Mouse (Mus musculus) T-helper 17 cell (primary cell): ENCODE results near the gene Pitpnm1.
"Not testable (repeated sequence)": the region's sequence is repeated elsewhere in the genome, so short reads cannot be mapped to it uniquely, and the experiment has no call there.

Experiments
- in situ Hi-C, 2 experiments: fragments of 300-600 bp; cut with MboI, MseI; formaldehyde crosslinking; loops; 1 replicate in 1 of 2; 2 replicates in 1 of 2; pipeline ENCODE4 v1.15.1; 2025; ENCODE audit warnings: high pct_unique_total_duplicates in 2 of 2

The Pitpnm1 gene

GRCm38 (mm10) chr19:4135229-4135962, 35.6 kb downstream of the Pitpnm1 start:
- in situ Hi-C loops: not testable (repeated sequence)

DNA sequence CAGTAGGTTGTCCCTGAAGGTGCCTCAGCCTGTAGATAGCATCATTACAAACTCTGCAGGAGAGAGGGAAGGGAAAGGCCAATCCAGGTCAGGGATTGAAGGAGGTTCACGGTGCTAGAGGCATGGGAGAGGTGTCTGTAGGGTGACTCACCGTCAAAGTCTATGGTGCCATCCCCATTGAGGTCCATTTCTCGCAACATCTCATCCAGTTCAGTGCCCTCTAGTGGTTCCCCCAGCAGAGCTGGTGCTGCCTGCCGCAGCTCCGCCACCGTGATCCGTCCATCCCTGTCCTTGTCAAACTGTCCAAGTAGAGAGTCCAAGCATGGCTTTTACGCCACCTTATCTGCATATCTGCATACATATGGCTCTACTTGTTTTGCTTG, 36.2 kb downstream of the Pitpnm1 start:
- in situ Hi-C loops: not testable (repeated sequence)

DNA sequence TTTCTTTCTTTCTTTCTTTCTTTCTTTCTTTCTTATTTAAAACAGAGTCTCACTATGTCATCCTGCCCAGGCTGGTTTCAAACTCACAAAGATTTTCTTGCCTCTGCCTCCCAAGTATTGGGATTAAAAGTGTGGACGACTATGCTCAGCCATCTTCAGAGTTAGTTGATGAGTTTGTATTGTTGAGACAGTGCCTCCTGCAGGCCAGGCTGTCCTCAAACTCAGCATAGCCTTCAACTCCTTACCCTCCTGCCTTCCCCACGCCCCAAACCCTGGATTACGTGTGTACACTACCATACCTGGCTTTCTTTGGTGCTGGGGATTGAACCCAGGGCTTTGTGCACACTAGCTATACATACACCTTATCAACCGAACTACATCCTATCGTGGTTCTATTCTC, 36.7 kb downstream of the Pitpnm1 start:
- in situ Hi-C loops: no loop called here

GRCm38 (mm10) chr19:4137913-4138312, 38.1 kb downstream of the Pitpnm1 start:
- in situ Hi-C loops: no loop called here

GRCm38 (mm10) chr19:4139446-4139845, 39.6 kb downstream of the Pitpnm1 start, which contains the start of gene Gpr152:
TSS of gene Gpr152 (plus strand) at chr19:4139787.
- in situ Hi-C loops: no loop called here

DNA sequence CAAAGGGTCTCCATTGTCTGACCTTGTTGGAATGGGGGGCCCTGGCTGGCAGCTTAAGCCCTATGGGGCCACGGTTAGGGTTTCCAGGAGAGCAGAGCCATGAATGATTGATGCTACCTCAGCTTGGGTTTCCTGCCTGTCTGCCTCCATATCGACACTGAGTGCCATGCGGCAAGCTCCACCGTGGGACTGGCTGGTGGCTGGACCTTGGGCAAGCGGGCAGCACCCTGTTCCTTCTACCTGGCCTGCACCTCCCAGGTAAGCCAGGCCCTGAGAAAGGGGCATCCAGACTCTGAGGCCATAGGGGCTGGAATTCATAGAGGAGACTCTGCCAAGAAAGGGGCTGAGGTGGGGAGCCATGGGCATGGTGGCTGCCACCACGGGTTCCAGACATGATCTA, 40.3 kb downstream of the Pitpnm1 start:
- in situ Hi-C loops: no loop called here

DNA sequence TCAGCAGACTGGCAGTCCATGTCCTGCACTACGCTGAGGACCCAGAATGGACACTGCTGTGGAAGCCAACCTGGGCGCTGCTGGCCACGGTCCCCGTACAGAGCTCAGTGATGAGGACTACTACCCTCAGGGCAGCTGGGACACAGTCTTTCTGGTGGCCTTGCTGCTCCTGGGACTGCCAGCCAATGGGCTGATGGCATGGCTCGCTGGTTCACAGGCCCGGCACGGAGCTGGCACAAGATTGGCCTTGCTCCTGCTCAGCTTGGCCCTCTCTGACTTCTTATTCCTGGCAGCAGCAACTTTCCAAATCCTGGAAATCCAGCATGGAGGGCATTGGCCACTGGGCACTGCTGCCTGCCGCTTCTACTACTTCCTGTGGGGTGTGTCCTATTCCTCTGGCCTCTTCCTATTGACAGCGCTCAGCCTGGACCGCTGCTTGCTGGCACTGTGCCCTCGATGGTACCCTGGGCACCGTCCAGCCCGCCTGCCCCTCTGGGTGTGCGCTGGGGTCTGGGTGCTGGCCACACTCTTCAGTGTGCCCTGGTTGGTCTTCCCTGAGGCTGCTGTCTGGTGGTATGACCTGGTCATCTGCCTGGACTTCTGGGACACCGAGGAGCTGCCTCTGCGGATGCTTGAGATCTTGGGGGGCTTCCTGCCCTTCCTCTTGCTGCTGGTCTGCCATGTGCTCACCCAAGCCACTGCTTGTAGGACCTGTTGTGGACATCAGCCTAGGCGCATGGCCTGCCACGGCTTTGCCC, 42.8 kb downstream of the Pitpnm1 start:
- in situ Hi-C loops: no loop called here

GRCm38 (mm10) chr19:4143759-4144268, 44.0 kb downstream of the Pitpnm1 start, which contains the start of gene Cabp4:
TSS of gene Cabp4 (minus strand) at chr19:4144033.
- in situ Hi-C loops: no loop called here

DNA sequence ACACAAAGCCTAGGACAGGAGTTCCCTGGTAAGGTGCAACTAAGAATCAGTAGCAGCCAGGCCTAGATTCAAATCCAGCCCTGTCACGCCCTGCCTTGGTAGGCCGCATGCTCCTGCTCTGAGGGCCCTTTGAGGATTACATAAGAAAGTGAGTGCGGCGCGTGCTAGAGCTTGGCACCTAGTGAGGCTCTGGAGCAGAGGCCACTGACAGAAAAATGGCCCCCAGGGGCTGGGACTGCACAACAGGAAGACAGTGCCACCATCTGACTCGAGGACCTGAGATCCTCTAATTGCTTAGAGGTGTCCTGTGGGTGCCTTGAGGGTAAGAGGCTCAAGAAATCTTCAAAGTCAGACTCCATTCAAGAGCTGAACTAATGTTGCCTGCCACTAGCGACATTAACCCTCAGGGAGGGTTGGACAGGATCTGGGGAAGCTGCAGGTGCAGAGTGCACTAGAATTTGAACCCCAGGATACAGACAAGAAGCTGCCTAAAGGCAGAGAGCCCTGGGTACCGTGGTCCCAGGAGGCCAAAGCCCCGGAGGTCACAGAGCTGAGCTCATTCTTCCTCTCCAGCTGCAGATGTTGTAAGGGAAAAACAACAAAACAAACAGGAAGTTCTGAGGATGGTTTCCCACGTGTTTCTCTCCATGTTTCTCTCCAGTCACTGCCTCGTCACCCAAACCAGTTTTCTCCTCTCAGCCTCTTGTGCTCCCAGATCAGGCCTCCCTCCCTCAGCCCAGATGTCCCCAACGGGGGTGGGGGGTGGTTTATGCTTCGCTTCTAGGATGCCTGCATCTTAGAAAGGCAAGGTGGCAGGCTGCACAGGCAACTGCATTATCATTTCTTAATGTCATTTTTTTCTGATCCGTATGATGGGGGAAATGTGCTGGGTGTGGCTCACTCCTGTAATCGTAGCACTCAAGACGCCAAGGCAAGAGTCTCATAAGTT, 45.0 kb downstream of the Pitpnm1 start:
- in situ Hi-C loops: no loop called here

DNA sequence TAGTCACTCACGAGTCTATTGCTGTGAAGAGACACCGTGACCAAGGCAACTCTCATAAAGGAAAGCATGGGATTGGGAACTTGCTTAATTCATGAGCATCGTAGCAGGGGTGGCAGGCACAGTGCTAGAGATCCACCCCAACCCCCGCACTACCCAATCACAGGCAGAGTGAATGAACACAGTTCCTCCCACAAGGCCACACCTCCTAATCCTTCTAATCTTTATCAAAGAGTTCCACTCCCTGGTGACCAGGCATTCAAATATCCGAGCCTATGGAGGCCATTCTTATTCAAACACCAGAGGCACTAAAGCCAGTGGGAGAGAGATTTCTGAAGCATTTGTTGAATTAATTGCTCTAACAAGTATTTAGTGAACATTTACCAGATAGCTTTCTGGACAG, 46.1 kb downstream of the Pitpnm1 start:
- in situ Hi-C loops: no loop called here

DNA sequence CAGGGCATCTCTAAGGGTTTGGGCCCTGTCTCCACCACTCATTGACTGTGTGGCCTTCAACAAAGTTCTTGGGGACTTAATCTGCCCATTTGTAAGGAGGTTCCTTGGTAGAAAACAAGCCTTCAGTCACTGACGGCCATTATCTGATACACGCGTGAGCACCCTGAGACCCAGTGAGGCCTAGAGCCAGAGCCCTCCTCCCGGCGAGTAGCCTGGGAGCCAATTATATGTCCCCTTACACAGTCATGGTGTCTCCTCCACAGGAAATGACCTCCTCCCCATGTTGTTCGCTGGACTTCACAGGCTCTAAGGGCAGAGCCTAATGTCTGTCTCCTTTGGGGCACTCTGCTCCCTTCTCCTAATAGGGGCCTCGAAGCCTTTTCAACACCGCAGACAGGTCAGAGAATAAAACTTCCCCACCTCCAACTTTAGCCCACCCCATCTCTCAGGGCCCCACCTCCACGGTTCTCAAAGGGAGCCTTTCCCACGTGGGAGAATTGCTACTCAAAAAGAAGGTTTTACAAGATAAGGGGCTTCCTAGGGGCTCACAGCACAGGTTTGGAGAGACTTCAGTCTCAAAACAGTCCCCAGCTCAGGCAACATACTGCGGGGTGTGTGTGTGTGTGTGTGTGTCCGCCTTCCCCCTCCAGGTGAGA, 46.7 kb downstream of the Pitpnm1 start:
- in situ Hi-C loops: no loop called here

DNA sequence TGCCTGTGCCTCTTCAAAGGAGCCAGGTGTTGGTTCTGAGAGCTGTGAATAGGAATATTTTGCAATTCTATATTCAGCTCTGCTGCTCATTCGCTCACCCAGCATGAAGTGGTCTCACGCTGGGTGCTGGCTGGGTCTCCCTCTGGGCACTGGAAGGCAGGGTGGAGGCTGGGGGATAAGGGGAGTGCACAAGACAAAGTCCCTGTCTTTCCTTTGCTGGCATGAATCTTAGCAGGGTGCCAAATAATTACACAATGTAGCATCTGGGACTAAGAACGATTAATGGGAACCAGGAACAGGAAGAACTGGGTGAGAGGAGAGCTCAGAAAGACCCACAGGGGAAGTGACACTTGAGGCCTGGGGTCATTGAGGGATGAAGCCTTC, 47.2 kb downstream of the Pitpnm1 start:
- in situ Hi-C loops: no loop called here

DNA sequence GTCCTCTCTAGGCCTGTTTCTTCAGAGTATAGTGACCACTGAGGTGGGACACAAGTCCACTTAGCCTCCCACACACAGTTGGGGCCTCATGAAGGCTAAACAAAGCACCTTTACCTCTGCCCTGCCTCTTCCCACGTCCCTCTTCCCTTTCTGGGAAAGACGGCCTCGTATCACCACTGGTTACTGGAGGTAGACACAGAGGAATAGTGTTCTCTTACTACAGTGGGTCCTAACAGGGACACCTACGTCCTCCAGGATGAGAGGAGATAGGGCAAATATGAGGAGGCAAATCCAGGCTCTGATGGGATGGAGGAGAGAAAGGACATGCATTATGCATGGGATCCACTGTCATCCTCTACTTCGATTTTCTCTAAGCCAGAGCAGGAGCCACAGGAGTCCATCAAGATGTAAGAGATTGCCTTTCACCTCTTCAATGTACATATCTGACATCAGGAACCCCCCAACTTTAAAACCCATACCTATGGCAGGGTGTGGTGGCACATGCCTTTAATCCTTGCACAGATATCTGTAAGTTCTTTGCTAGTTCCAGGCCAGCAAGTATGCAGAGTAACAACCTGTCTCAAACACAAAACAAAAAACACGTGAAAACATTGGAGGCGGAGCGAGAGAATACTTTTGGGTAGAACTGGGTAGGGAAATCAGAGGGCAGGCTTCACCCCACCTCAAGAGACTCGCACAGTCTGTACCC, 48.1 kb downstream of the Pitpnm1 start:
- in situ Hi-C loops: no loop called here

GRCm38 (mm10) chr19:4148491-4148806, 48.7 kb downstream of the Pitpnm1 start, which contains the start of gene Coro1b:
TSS of gene Coro1b (plus strand) at chr19:4148619.
- in situ Hi-C loops: no loop called here

GRCm38 (mm10) chr19:4148819-4149218, 49.0 kb downstream of the Pitpnm1 start:
- in situ Hi-C loops: no loop called here

GRCm38 (mm10) chr19:4149283-4149682, 49.5 kb downstream of the Pitpnm1 start:
- in situ Hi-C loops: no loop called here

GRCm38 (mm10) chr19:4149764-4150461, 50.1 kb downstream of the Pitpnm1 start:
- in situ Hi-C loops: loop anchor here in 1 of 2 experiments (5.0 kb wide), 1 partner anchor 53 kb away; the partner anchor contains the start of genes Cdk2ap2 and Pitpnm1

- in situ Hi-C loops: loop anchor here in 1 of 2 experiments (5.0 kb wide), 1 partner anchor 54 kb away; the partner anchor contains the start of genes Cdk2ap2 and Pitpnm1
Observed at GRCm38 (mm10) chr19:4150567-4151487, 51.0 kb downstream of the Pitpnm1 start.
